Mouse (Mus musculus) neural tube, embryonic 15.5 days (tissue): ENCODE data around the gene BC053393. TPM values are rescaled to one million over a fixed set of nuclear protein-coding genes. Genes with fewer than 3 reads are reported as not detected.

Experiments used
- polyA plus RNA-seq: library from polyadenylated mRNA; unstranded; fragments of >200 nt; fragmentation: Nextera tagmentation; extraction: Ambion mirVana; gene quantifications from 2 replicates; pipeline ENCODE4 v1.2.1, GENCODE M21; 2015

BC053393 gene
- polyA plus RNA-seq, 1 experiment from 2014 or later = not detected

Other genes starting within 250 kb of the BC053393 start
- 2.3 TPM in 1 of 2 replicates, not detected in the other for gene Itk, start 182.0 kb upstream of the BC053393 start, polyA plus RNA-seq
- not detected in 2 replicates for gene Fam71b, start 175.0 kb upstream of the BC053393 start, polyA plus RNA-seq
- gene Med7, start 134.6 kb upstream of the BC053393 start, polyA plus RNA-seq = 64.0 and 66.6 TPM in 2 replicates
- 0.29 and 0.36 TPM in 2 replicates for gene Havcr2, start 116.6 kb upstream of the BC053393 start, polyA plus RNA-seq
- not detected in 2 replicates for gene Gm12169, start 47.3 kb upstream of the BC053393 start, polyA plus RNA-seq
- not detected in 2 replicates for gene Dppa1, start 57.7 kb downstream of the BC053393 start, polyA plus RNA-seq
- gene Timd2, start 135.5 kb downstream of the BC053393 start, polyA plus RNA-seq = not detected in 2 replicates
- gene Havcr1, start 163.5 kb downstream of the BC053393 start, polyA plus RNA-seq = 0.09 TPM in 1 of 2 replicates, not detected in the other
- 0.40 TPM in 1 of 2 replicates, not detected in the other for gene Timd4, start 239.3 kb downstream of the BC053393 start, polyA plus RNA-seq